Mouse (Mus musculus) CH12.LX (cell line): ENCODE data around the gene Gstt2. TPM values are rescaled to one million over a fixed set of nuclear protein-coding genes. Genes with fewer than 3 reads are reported as not detected.
"Not testable (repeated sequence)": the region's sequence is repeated elsewhere in the genome, so short reads cannot be mapped to it uniquely, and the experiment has no call there.

Experiments
- DNase-seq: peaks from one replicate; pipeline ENCODE4 v3.0.0-alpha.2; 2013; ENCODE audit errors: extremely low read depth
- H3K27ac ChIP-seq: 2 replicates; pipeline ENCODE4 v1.5.1; 2012; ENCODE audit warnings: low read depth, mild to moderate bottlenecking, control low read depth, moderate library complexity; ENCODE audit not compliant: insufficient read depth
- H3K27me3 ChIP-seq: replicated peaks from 2 replicates; pipeline ENCODE3; 2012; ENCODE audit warnings: inconsistent platforms
- H3K36me3 ChIP-seq, 2 experiments: replicated peaks in 1 of 2; 2 replicates each; pipeline versions ENCODE3 to v1.6.1; 2012; ENCODE audit warnings: inconsistent platforms in 1 of 2, low read length in 1 of 2, mild to moderate bottlenecking in 1 of 2, mixed read lengths in 1 of 2, moderate library complexity in 1 of 2; ENCODE audit not compliant: control insufficient read depth in 1 of 2, insufficient read depth in 1 of 2
- H3K4me1 ChIP-seq, 2 experiments: 2 replicates each; pipeline ENCODE4 v1.6.1; 2012; ENCODE audit warnings: inconsistent platforms in 1 of 2, moderate library complexity in 1 of 2; ENCODE audit not compliant: insufficient read depth in 2 of 2, control insufficient read depth in 1 of 2
- H3K4me2 ChIP-seq: 2 replicates; pipeline ENCODE4 v1.6.1; 2012; ENCODE audit warnings: low read depth, mild to moderate bottlenecking, control low read depth; ENCODE audit not compliant: poor library complexity, insufficient read depth, severe bottlenecking
- H3K4me3 ChIP-seq, 3 experiments: fragments of 150-350 bp in 1 of 3; sonication (generic) in 1 of 3; replicated peaks in 1 of 3; 2 replicates each; pipeline versions ENCODE3 to v1.5.1; 2011 to 2012; ENCODE audit warnings: low read depth in 2 of 3, low read length in 2 of 3, mild to moderate bottlenecking in 2 of 3, moderate library complexity in 2 of 3, control low read depth in 1 of 3, improper control_type of control experiment in 1 of 3, inconsistent platforms in 1 of 3, mixed read lengths in 1 of 3; ENCODE audit not compliant: poor library complexity in 1 of 3
- H3K79me2 ChIP-seq: replicated peaks from 2 replicates; pipeline ENCODE4 v1.6.1; 2012; ENCODE audit warnings: mild to moderate bottlenecking, moderate library complexity; ENCODE audit not compliant: control insufficient read depth, poor library complexity, insufficient read depth, severe bottlenecking; ENCODE audit errors: extremely low read depth
- H3K9ac ChIP-seq: 2 replicates; pipeline ENCODE4 v1.6.1; 2012; ENCODE audit warnings: low read depth, mild to moderate bottlenecking, control low read depth, moderate library complexity; ENCODE audit not compliant: insufficient read depth
- H3K9me3 ChIP-seq: replicated peaks from 2 replicates; pipeline ENCODE3; 2012; ENCODE audit warnings: low read length, inconsistent platforms, mixed read lengths
- BHLHE40 ChIP-seq: IDR thresholded peaks from 2 replicates; pipeline ENCODE4 v1.6.1; 2011; ENCODE audit warnings: mild to moderate bottlenecking, low read depth, low read length, improper control_type of control experiment
- CHD1 ChIP-seq: IDR thresholded peaks from 2 replicates; pipeline ENCODE4 v1.6.1; 2012; ENCODE audit warnings: low read depth, low read length, improper control_type of control experiment, inconsistent platforms
- CHD2 ChIP-seq: IDR thresholded peaks from 2 replicates; pipeline ENCODE4 v1.6.1; 2011; ENCODE audit warnings: low read length, improper control_type of control experiment
- CTCF ChIP-seq, 2 experiments: IDR thresholded peaks in 1 of 2; conservative IDR thresholded peaks in 1 of 2; 2 replicates each; pipeline ENCODE4 v1.5.1; 2011 to 2012; ENCODE audit warnings: low read depth in 2 of 2, low read length in 2 of 2, improper control_type of control experiment in 1 of 2, inconsistent platforms in 1 of 2, mild to moderate bottlenecking in 1 of 2, moderate library complexity in 1 of 2
- ELF1 ChIP-seq: IDR thresholded peaks from 2 replicates; pipeline ENCODE4 v1.6.1; 2014; ENCODE audit warnings: low read depth, mild to moderate bottlenecking, inconsistent platforms, low read length, improper control_type of control experiment
- ETS1 ChIP-seq: conservative IDR thresholded peaks from 2 replicates; pipeline ENCODE4 v1.6.1; 2012; ENCODE audit warnings: low read depth, mild to moderate bottlenecking, inconsistent platforms, low read length, improper control_type of control experiment, moderate library complexity
- GABPA ChIP-seq: IDR thresholded peaks from 2 replicates; pipeline ENCODE4 v1.6.1; 2012; ENCODE audit warnings: low read depth, low read length, improper control_type of control experiment, inconsistent platforms; ENCODE audit not compliant: insufficient replicate concordance
- HCFC1 ChIP-seq: IDR thresholded peaks from 2 replicates; pipeline ENCODE4 v1.6.1; 2012; ENCODE audit warnings: low read depth, mild to moderate bottlenecking, inconsistent platforms, low read length, improper control_type of control experiment
- IRF4 ChIP-seq: IDR thresholded peaks from 2 replicates; pipeline ENCODE4 v1.6.1; 2014; ENCODE audit warnings: low read depth, mild to moderate bottlenecking, inconsistent platforms, low read length, improper control_type of control experiment
- JUN ChIP-seq: IDR thresholded peaks from 2 replicates; pipeline ENCODE4 v1.6.1; 2011; ENCODE audit warnings: low read depth, mild to moderate bottlenecking, low read length, improper control_type of control experiment, moderate library complexity; ENCODE audit not compliant: insufficient read depth
- JUND ChIP-seq: conservative IDR thresholded peaks from 2 replicates; pipeline ENCODE4 v1.6.1; 2011; ENCODE audit warnings: low read depth, low read length, improper control_type of control experiment
- MAFK ChIP-seq: IDR thresholded peaks from 2 replicates; pipeline ENCODE4 v1.6.1; 2011; ENCODE audit warnings: low read length, improper control_type of control experiment; ENCODE audit not compliant: insufficient replicate concordance
- MAX ChIP-seq: IDR thresholded peaks from 2 replicates; pipeline ENCODE4 v1.6.1; 2011; ENCODE audit warnings: low read length, improper control_type of control experiment
- MEF2A ChIP-seq: IDR thresholded peaks from 2 replicates; pipeline ENCODE4 v1.6.1; 2014; ENCODE audit warnings: low read depth, mild to moderate bottlenecking, inconsistent platforms, low read length, improper control_type of control experiment, borderline replicate concordance
- MXI1 ChIP-seq: IDR thresholded peaks from 2 replicates; pipeline ENCODE4 v1.6.1; 2011; ENCODE audit warnings: mild to moderate bottlenecking, low read depth, low read length, improper control_type of control experiment
- MYC ChIP-seq: IDR thresholded peaks from 2 replicates; pipeline ENCODE4 v1.6.1; 2011; ENCODE audit warnings: low read depth, mild to moderate bottlenecking, improper control_type of control experiment, low read length
- NELFE ChIP-seq: IDR thresholded peaks from 2 replicates; pipeline ENCODE4 v1.6.1; 2011; ENCODE audit warnings: low read depth, low read length, improper control_type of control experiment
- NRF1 ChIP-seq: IDR thresholded peaks from 2 replicates; pipeline ENCODE4 v1.6.1; 2014; ENCODE audit warnings: low read depth, mild to moderate bottlenecking, inconsistent platforms, low read length, improper control_type of control experiment, moderate library complexity
- POLR2A ChIP-seq: IDR thresholded peaks from 2 replicates; pipeline ENCODE4 v1.6.1; 2011; ENCODE audit warnings: low read depth, mild to moderate bottlenecking, improper control_type of control experiment, low read length
- POLR2AphosphoS2 ChIP-seq: IDR thresholded peaks from 2 replicates; pipeline ENCODE4 v1.6.1; 2011; ENCODE audit warnings: low read depth, low read length, improper control_type of control experiment
- RAD21 ChIP-seq: IDR thresholded peaks from 2 replicates; pipeline ENCODE4 v1.6.1; 2011; ENCODE audit warnings: low read depth, mild to moderate bottlenecking, low read length, improper control_type of control experiment, moderate library complexity
- SMC3 ChIP-seq: IDR thresholded peaks from 2 replicates; pipeline ENCODE4 v1.6.1; 2011; ENCODE audit warnings: low read depth, low read length, improper control_type of control experiment
- TCF12 ChIP-seq: IDR thresholded peaks from 2 replicates; pipeline ENCODE4 v1.6.1; 2014; ENCODE audit warnings: low read depth, mild to moderate bottlenecking, inconsistent platforms, low read length, improper control_type of control experiment
- UBTF ChIP-seq: IDR thresholded peaks from 2 replicates; pipeline ENCODE4 v1.6.1; 2012; ENCODE audit warnings: low read depth, mild to moderate bottlenecking, inconsistent platforms, low read length, improper control_type of control experiment, moderate library complexity
- ZMIZ1 ChIP-seq: IDR thresholded peaks from 2 replicates; pipeline ENCODE4 v1.6.1; 2012; ENCODE audit warnings: low read depth, mild to moderate bottlenecking, inconsistent platforms, low read length, improper control_type of control experiment
- ZNF384 ChIP-seq: IDR thresholded peaks from 2 replicates; pipeline ENCODE4 v1.6.1; 2012; ENCODE audit warnings: low read depth, low read length, improper control_type of control experiment, inconsistent platforms
- dilution Hi-C: fragments of 300-500 bp; cut with MboI; formaldehyde crosslinking; loops from 2 replicates; pipeline ENCODE4 v1.14.3; 2020; ENCODE audit warnings: low sequenced_read_pairs; ENCODE audit not compliant: extremely low pct_unique_long_range_greater_than_20kb, extremely low pct_ligation_motif_present
- in situ Hi-C: fragments of 300-500 bp; cut with MboI; formaldehyde crosslinking; loops from 3 replicates; pipeline ENCODE4 v1.14.3; 2019; ENCODE audit warnings: low sequenced_read_pairs, low pct_ligation_motif_present, low pct_unique_long_range_greater_than_20kb, mixed read lengths
- polyA plus RNA-seq: library from polyadenylated mRNA; unstranded; fragments of >175 nt; gene quantifications from 2 replicates; pipeline ENCODE4 v1.2.1, GENCODE M21; 2012; ENCODE audit warnings: low read depth; ENCODE audit not compliant: insufficient read length
- total RNA-seq, 2 experiments: library from RNA; depleted of rRNA; stranded (reverse); fragments of 300-350 nt in 1 of 2; fragments of >200 nt in 1 of 2; gene quantifications; 2 replicates each; pipeline ENCODE4 v1.2.3; 2012 to 2014

Gene Gstt2
- total and polyA plus RNA-seq, 3 experiments: 126 to 253 (median 197) TPM

DNA sequence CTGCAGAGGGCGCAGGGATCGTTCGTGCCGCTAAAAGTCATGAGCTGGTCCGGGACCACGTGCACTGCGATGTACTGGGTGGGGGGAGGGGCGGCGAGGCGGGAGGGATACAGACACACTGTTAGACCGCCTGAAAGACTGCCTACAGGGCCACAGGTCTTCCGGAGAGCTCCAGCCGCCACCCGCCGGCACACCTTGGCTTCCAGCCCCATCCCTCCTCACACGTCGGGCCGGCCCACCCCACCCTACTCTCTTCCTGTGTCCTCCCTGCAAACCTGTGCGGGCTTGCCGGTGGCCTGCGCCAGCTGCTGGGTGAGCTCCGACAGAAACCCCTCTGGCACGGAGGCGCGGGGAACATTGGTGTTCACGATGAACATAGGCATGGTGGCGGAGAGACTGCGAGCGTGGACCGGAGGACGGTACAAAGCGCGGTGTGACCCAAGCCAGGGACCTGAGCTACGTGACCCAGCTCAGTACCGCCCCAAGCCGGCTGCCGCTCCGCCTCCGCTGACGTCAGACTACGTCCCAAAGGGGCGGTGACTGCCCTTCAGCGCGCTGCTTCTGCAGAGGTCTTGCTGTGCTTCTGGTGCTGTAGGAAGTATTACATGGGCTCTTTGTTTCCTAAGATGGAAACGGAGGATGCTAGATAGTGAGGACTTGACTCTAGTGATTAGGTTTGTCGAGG lies 22.7 kb upstream of the Gstt2 start, which contains the start of gene Mif:
Gene Mif, minus strand, starts transcription at position 455 of the 685 bp plus-strand sequence.
- H3K4me1 ChIP-seq: peaks cover 11 to 26% of the 10 kb centered on the region in 2 experiments
- peak; percentile 55; the same call in 1 of the 2 replicates for TF ChIP-seq BHLHE40
- 0 out of 2 replicates have a peak, but pooled peaks have one; percentile 37 for TF ChIP-seq CHD2
- TF ChIP-seq ELF1: peak; percentile 64
- peak; percentile 88 for TF ChIP-seq MXI1
- peak; percentile 92 for TF ChIP-seq POLR2A
- peak; percentile 67; the same call in 1 of the 2 replicates for TF ChIP-seq POLR2AphosphoS2
- TF ChIP-seq ZMIZ1: peak; percentile 80
- 0 out of 2 replicates have a peak, but pooled peaks have one; percentile 21 for TF ChIP-seq IRF4
- TF ChIP-seq MYC: 0 out of 2 replicates have a peak, but pooled peaks have one; percentile 24
- TF ChIP-seq MEF2A: 0 out of 2 replicates have a peak, but pooled peaks have one; percentile 39
- peak; percentile 76 for TF ChIP-seq TCF12
- 0 out of 2 replicates have a peak, but pooled peaks have one; percentile 22 for TF ChIP-seq UBTF
- TF ChIP-seq HCFC1: peak; percentile 28; the same call in 1 of the 2 replicates
- TF ChIP-seq, all 38 proteins: peak for 13; not testable (repeated sequence) for 25
- dilution Hi-C loops, H3K9me3 ChIP-seq, H3K27me3 ChIP-seq, H3K79me2 ChIP-seq: not testable (repeated sequence)
- peak within 1 kb of the TSS; percentile 78 for H3K27ac ChIP-seq
- in situ Hi-C loops: loop anchor here (10.0 kb wide), 1 partner anchor 115 kb away; no protein-coding TSS in a partner anchor
- H3K36me3 ChIP-seq: peaks cover 15 to 39% of the 10 kb centered on the region in 2 experiments
- DNase-seq: peak; percentile 91
- H3K4me3 ChIP-seq: peak within 1 kb of the TSS; percentile 76 to 93 (median 84)
- H3K9ac ChIP-seq: peak within 1 kb of the TSS; percentile 75
- H3K4me2 ChIP-seq: peak within 1 kb of the TSS; percentile 83

DNA sequence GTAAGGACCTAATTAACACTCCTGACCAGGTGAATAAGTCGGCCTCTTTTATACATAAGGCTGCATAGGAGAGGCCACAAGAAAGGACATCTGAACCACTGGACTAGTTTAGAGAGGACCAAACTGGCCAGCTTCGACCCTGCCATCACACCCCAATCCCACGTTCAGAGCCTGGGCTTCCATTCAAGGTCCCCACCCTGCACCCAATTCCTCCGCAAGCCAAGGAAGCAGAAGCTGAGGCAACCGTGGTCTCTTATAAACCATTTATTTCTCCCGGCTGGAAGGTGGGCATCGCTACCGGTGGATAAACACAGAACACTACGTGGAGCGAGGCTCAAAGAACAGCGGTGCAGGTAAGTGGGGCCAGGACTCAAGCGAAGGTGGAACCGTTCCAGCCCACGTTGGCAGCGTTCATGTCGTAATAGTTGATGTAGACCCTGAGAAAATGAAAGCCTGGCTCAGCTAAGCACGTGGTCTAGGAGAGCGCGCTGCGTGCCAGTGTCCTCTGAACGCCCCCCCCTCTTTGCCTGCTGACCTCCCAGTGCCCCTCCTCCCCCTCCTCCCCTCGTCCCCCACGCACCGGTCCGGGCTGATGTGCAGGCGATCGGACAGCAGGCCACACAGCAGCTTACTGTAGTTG lies 22.0 kb upstream of the Gstt2 start:
- no peaks in the 10 kb centered on the region for H3K27me3 ChIP-seq
- peak overlapping the region; percentile 75 for H3K9ac ChIP-seq
- TF ChIP-seq NRF1 (no peak), JUN (no peak), ZNF384 (no peak), RAD21 (no peak), CHD2 (0 out of 2 replicates have a peak, but pooled peaks have one; percentile 11), ZMIZ1 (no peak; the same call in 1 of the 2 replicates), IRF4 (no peak), CTCF (conservative IDR thresholded peaks at IDR 0.05 in 1 of 2, IDR thresholded peaks at IDR 0.05 in 1 of 2; ENCODE audit: low read depth in 2 of 2, low read length in 2 of 2) (no peak), TCF12 (no peak), GABPA (no peak), MYC (peak; percentile 74), MAFK (no peak), MAX (peak; percentile 69), JUND (no peak), CHD1 (peak; percentile 43; the same call in 1 of the 2 replicates), BHLHE40 (peak; percentile 55; the same call in 1 of the 2 replicates), NELFE (peak; percentile 19; the same call in 1 of the 2 replicates), SMC3 (no peak), POLR2AphosphoS2 (no peak), ETS1 (no peak), POLR2A (no peak)
- H3K4me1 ChIP-seq: peaks cover 11 to 26% of the 10 kb centered on the region in 2 experiments
- peaks cover 15 to 42% of the 10 kb centered on the region in 2 experiments for H3K36me3 ChIP-seq
- dilution Hi-C loops (no loop called here), in situ Hi-C loops (loop anchor here (10.0 kb wide), 1 partner anchor 114 kb away; no protein-coding TSS in a partner anchor)
- peak overlapping the region; percentile 78; the same call in 1 of the 2 replicates for H3K27ac ChIP-seq
- peak overlapping the region; percentile 76 to 93 (median 84) for H3K4me3 ChIP-seq
- peak; percentile 53 for DNase-seq
- H3K4me2 ChIP-seq: peak overlapping the region; percentile 83
- peaks cover 4% of the 10 kb centered on the region for H3K9me3 ChIP-seq
- H3K79me2 ChIP-seq: peaks cover 8% of the 10 kb centered on the region
